Mouse (Mus musculus) adrenal gland, postnatal 36 days (tissue): ENCODE measurements around the gene Zfp958. TPM values are rescaled to one million over a fixed set of nuclear protein-coding genes. Genes with fewer than 3 reads are reported as not detected.

Experiments used
- total RNA-seq, 2 experiments: library from RNA; stranded (reverse); gene quantifications; 2 replicates each; pipeline ENCODE4 v1.2.3; 2021

Gene Zfp958
- total RNA-seq, 2 experiments from 2014 or later = 14.0 to 22.4 TPM

Other genes with a start within 250 kb of the Zfp958 start
- gene Cers4, start 120.1 kb upstream of the Zfp958 start, total RNA-seq = 10 to 100 TPM; 20.3 to 21.3 TPM
- gene Shcbp1, start 166.4 kb downstream of the Zfp958 start, total RNA-seq = 1 to 10 TPM; 2.1 to 2.9 TPM